Mouse (Mus musculus) large intestine, adult 2 months (tissue): ENCODE results near the gene Abca8b. TPM values are rescaled to one million over a fixed set of nuclear protein-coding genes. Genes with fewer than 3 reads are reported as not detected.

Experiments used
- DNase-seq: peaks from one replicate; pipeline ENCODE4 v3.0.0-alpha.2; 2012; ENCODE audit warnings: low read depth, low spot score
- WGBS: fragments of 180-500 bp; shearing (Covaris S2); methylation state at CpG from one replicate; pipeline ENCODE4 v1.1.7; 2018; 5-methylcytosine and 5-hydroxymethylcytosine counted together
- polyA plus RNA-seq: library from polyadenylated mRNA; depleted of rRNA; stranded (reverse); fragments of >200 nt; gene quantifications from 2 replicates; pipeline ENCODE4 v1.2.3, GENCODE M21; 2012; rRNA removed

Abca8b gene
- polyA plus RNA-seq, 1 experiment = 0.25 TPM

- DNase-seq = no peak
- WGBS = 86% methylated on average over 4 of the region's 4 CpGs
Observed at GRCm38 (mm10) chr11:109886757-109887156, 108.9 kb downstream of the Abca8b start.

GRCm38 (mm10) chr11:109885521-109885920 is 110.1 kb downstream of the Abca8b start:
- DNase-seq = no peak

GRCm38 (mm10) chr11:109884801-109885200 is 110.8 kb downstream of the Abca8b start:
- 76% methylated on average over 4 of the region's 4 CpGs for WGBS
- no peak for DNase-seq

More at GRCm38 (mm10) chr11:109885521-109885920, 110.1 kb downstream of the Abca8b start:
- 93% methylated on average over 3 of the region's 3 CpGs for WGBS

GRCm38 (mm10) chr11:109884126-109884525 is 111.5 kb downstream of the Abca8b start:
- no peak for DNase-seq
- 51% methylated on average over 3 of the region's 3 CpGs for WGBS

Other genes with a start within 250 kb of the Abca8b start
- 0.06 TPM in 1 of 2 replicates, not detected in the other for gene 1700012B07Rik, start 167.8 kb downstream of the Abca8b start, polyA plus RNA-seq
- 2.0 and 4.7 TPM in 2 replicates for gene Abca8a, start 100.1 kb upstream of the Abca8b start, polyA plus RNA-seq
- 0.32 and 0.77 TPM in 2 replicates for gene Abca9, start 172.4 kb upstream of the Abca8b start, polyA plus RNA-seq